In genomic region chr13:91178428-91179160, GRCm38 (mm10) we compare ENCODE assay signal across 8 mouse cellular contexts. TPM values are rescaled to one million over a fixed set of nuclear protein-coding genes. Genes with fewer than 3 reads are reported as not detected.
A peak's percentile ranks its signal among the peaks of the same experiment; 100 is the strongest.
DNase-seq lines count a peak whose midpoint lies in the region; ATAC-seq and TF ChIP-seq lines count a peak whose summit lies in the region.

No protein-coding gene starts in this region.

- peak; percentile 57 for DNase-seq in embryo, embryonic 11 days
- no peak for DNase-seq in embryo, embryonic 9.5 days (ENCODE audit: extremely low spot score)
- peak; percentile 27 for DNase-seq in ES-CJ7 (ENCODE audit: low read depth, low spot score)
- peak; percentile 73 for DNase-seq in forebrain, postnatal 0 days
- DNase-seq in midbrain, embryonic 14.5 days = peak; percentile 85
- DNase-seq in cerebellum, postnatal 14 days = no peak
- no peak for DNase-seq in thymus, postnatal 10 days (ENCODE audit: low spot score in 2 of 2)

- no peak overlapping the region for H3K9ac ChIP-seq in forebrain, postnatal 0 days
- H3K9ac ChIP-seq in midbrain, embryonic 14.5 days (replicated peaks; ENCODE audit: low read length) = no peak overlapping the region
- no peak overlapping the region for H3K9ac ChIP-seq in heart, embryonic 12.5 days

- H3K9me3 ChIP-seq in forebrain, postnatal 0 days (ENCODE audit: low read length) = no peaks in the 10 kb centered on the region
- no peaks in the 10 kb centered on the region for H3K9me3 ChIP-seq in midbrain, embryonic 14.5 days (ENCODE audit: control insufficient read depth, low read length)
- no peaks in the 10 kb centered on the region for H3K9me3 ChIP-seq in heart, embryonic 12.5 days (replicated peaks)

- H3K36me3 ChIP-seq in forebrain, postnatal 0 days (ENCODE audit: insufficient read depth) = no peaks in the 10 kb centered on the region
- H3K36me3 ChIP-seq in midbrain, embryonic 14.5 days (ENCODE audit: control insufficient read depth, insufficient read depth, low read length) = no peaks in the 10 kb centered on the region
- H3K36me3 ChIP-seq in heart, embryonic 12.5 days = no peaks in the 10 kb centered on the region

- peak; percentile 30; the same call in 1 of the 2 replicates for TF ChIP-seq CTCF in forebrain, postnatal 0 days (IDR thresholded peaks at IDR 0.05; ENCODE audit: low read depth)

- H3K4me2 ChIP-seq in forebrain, postnatal 0 days (ENCODE audit: low read depth) = no peak overlapping the region
- peak overlapping the region; percentile 28 for H3K4me2 ChIP-seq in midbrain, embryonic 14.5 days (ENCODE audit: low read length)
- H3K4me2 ChIP-seq in heart, embryonic 12.5 days = no peak overlapping the region

- H3K4me1 ChIP-seq in forebrain, postnatal 0 days (ENCODE audit: insufficient read depth) = peaks cover 16% of the 10 kb centered on the region
- H3K4me1 ChIP-seq in midbrain, embryonic 14.5 days (ENCODE audit: control insufficient read depth, insufficient read depth, low read length) = peaks cover 14% of the 10 kb centered on the region
- H3K4me1 ChIP-seq in heart, embryonic 12.5 days (replicated peaks) = no peaks in the 10 kb centered on the region

- peak overlapping the region; percentile 59 for H3K27ac ChIP-seq in forebrain, postnatal 0 days (ENCODE audit: low read depth, low read length)
- H3K27ac ChIP-seq in midbrain, embryonic 14.5 days (replicated peaks; ENCODE audit: low read depth, low read length) = peak overlapping the region; percentile 72
- H3K27ac ChIP-seq in heart, embryonic 12.5 days (ENCODE audit: poor library complexity, severe bottlenecking) = no peak overlapping the region

- 17% methylated on average over 9 of the region's 9 CpGs for WGBS in forebrain, postnatal 0 days
- 33% methylated on average over 9 of the region's 9 CpGs for WGBS in midbrain, embryonic 14.5 days
- WGBS in heart, embryonic 12.5 days = 73% methylated on average over 9 of the region's 9 CpGs

- peak; percentile 81 for ATAC-seq in forebrain, postnatal 0 days
- ATAC-seq in midbrain, embryonic 14.5 days (ENCODE audit: low FRiP score, low TSS enrichment) = peak; percentile 79
- no peak for ATAC-seq in heart, embryonic 12.5 days (ENCODE audit: insufficient number of reproducible peaks, low FRiP score)

- H3K27me3 ChIP-seq in forebrain, postnatal 0 days (ENCODE audit: insufficient read depth, low read length) = no peaks in the 10 kb centered on the region
- no peaks in the 10 kb centered on the region for H3K27me3 ChIP-seq in midbrain, embryonic 14.5 days (ENCODE audit: control insufficient read depth, insufficient read depth, low read length)
- H3K27me3 ChIP-seq in heart, embryonic 12.5 days (replicated peaks) = no peaks in the 10 kb centered on the region

- no peak overlapping the region for H3K4me3 ChIP-seq in forebrain, postnatal 0 days (ENCODE audit: low read depth, low read length)
- no peak overlapping the region for H3K4me3 ChIP-seq in midbrain, embryonic 14.5 days (replicated peaks; ENCODE audit: low read depth, low read length)
- no peak overlapping the region for H3K4me3 ChIP-seq in heart, embryonic 12.5 days

RNA-seq across cellular contexts. Expression of gene Atg10, which starts 45.2 kb away (rescaled TPM):
- total RNA-seq in forebrain, postnatal 0 days (2014; rRNA removed) = 5.2 and 7.5 TPM in 2 replicates
- 7.6 and 10.7 TPM in 2 replicates for polyA plus RNA-seq in forebrain, postnatal 0 days (2015; fragmentation: Nextera tagmentation; extraction: Ambion mirVana)
- 14.2 and 14.5 TPM in 2 replicates for polyA plus RNA-seq in midbrain, embryonic 14.5 days (2014; fragmentation: Nextera tagmentation; extraction: Ambion mirVana)
- polyA plus RNA-seq in heart, embryonic 12.5 days (2016; fragmentation: Nextera tagmentation; extraction: Ambion mirVana) = 24.4 and 25.5 TPM in 2 replicates

Comparison
In these comparisons a context has a peak if more than half of its experiments do, and no peak if none do; other contexts are left out.
1. DNase-seq: peak in embryo, embryonic 11 days (single experiment), ES-CJ7 (single experiment), forebrain, postnatal 0 days (single experiment) and midbrain, embryonic 14.5 days (single experiment); none in embryo, embryonic 9.5 days (single experiment), cerebellum, postnatal 14 days (0 of 2) and thymus, postnatal 10 days (0 of 2).